ENCODE assay signal across 25 mouse cellular contexts in the genomic region with DNA sequence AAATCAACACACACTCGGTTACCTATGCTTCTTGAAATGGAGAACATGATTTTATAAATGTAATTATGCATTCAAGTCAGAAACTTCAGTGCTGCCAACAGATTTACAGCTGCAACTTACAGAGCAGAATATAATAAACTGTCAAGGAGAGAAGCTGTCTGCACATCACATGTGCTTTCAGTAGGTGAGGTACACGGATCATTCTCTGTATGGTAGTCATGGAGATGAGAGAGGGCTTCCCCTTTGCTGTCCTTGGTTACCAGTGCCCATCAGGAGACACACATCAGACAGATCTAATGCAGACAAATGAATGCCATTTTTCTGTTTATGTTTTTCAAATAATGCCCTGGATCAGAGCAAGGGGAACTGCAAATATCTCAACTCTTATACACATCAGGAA.
A peak's percentile ranks its signal among the peaks of the same experiment; 100 is the strongest.
DNase-seq lines count a peak whose midpoint lies in the region; ATAC-seq and TF ChIP-seq lines count a peak whose summit lies in the region.
"Had no signal": no experiment of that assay in that cellular context is flagged by ENCODE, and none has a peak within 500 bp of the region (broad histone marks: within the 10 kb centered on the region; RNA-seq: fewer than 3 reads in every experiment).

No protein-coding gene starts in this region.

- no peaks in the 10 kb centered on the region for H3K27me3 ChIP-seq in hindbrain, embryonic 15.5 days
- 0 out of 2 replicates have a peak, but pooled peaks cover 6% of the 10 kb centered on the region for H3K27me3 ChIP-seq in hindbrain, embryonic 10.5 days (ENCODE audit: insufficient read depth, poor library complexity, severe bottlenecking)
- H3K27me3 ChIP-seq in forebrain, postnatal 0 days (ENCODE audit: insufficient read depth, low read length): no peaks in the 10 kb centered on the region
- H3K27me3 ChIP-seq in neural tube, embryonic 13.5 days: no peaks in the 10 kb centered on the region; the same call in 1 of the 2 replicates
- H3K27me3 ChIP-seq: CH12.LX; embryonic facial prominence, embryonic 13.5 days; intestine, embryonic 15.5 days; Patski had no signal

- H3K9me3 ChIP-seq in hindbrain, embryonic 15.5 days: no peaks in the 10 kb centered on the region
- H3K9me3 ChIP-seq in hindbrain, embryonic 10.5 days: no peaks in the 10 kb centered on the region
- no peaks in the 10 kb centered on the region for H3K9me3 ChIP-seq in forebrain, postnatal 0 days (ENCODE audit: low read length)
- no peaks in the 10 kb centered on the region for H3K9me3 ChIP-seq in neural tube, embryonic 13.5 days
- H3K9me3 ChIP-seq: embryonic facial prominence, embryonic 13.5 days; heart, embryonic 10.5 days; intestine, embryonic 15.5 days had no signal

- TF ChIP-seq POLR2A in brain, embryonic 14.5 days (IDR thresholded peaks at IDR 0.05; ENCODE audit: borderline replicate concordance, extremely low read depth, insufficient read depth, insufficient read length, poor library complexity, severe bottlenecking): no peak

- TF ChIP-seq CTCF in brain, embryonic 14.5 days (IDR thresholded peaks at IDR 0.05; ENCODE audit: borderline replicate concordance, extremely low read depth, insufficient read depth, insufficient read length): no peak
- no peak for TF ChIP-seq CTCF in forebrain, postnatal 0 days (IDR thresholded peaks at IDR 0.05; ENCODE audit: low read depth)

- H3K4me1 ChIP-seq in hindbrain, embryonic 15.5 days (replicated peaks): no peaks in the 10 kb centered on the region
- peaks cover 3% of the 10 kb centered on the region; the same call in 1 of the 2 replicates for H3K4me1 ChIP-seq in hindbrain, embryonic 10.5 days (replicated peaks)
- no peaks in the 10 kb centered on the region for H3K4me1 ChIP-seq in forebrain, postnatal 0 days (ENCODE audit: insufficient read depth)
- peaks cover 3% of the 10 kb centered on the region; the same call in 1 of the 2 replicates for H3K4me1 ChIP-seq in neural tube, embryonic 13.5 days (replicated peaks)
- H3K4me1 ChIP-seq: embryonic facial prominence, embryonic 13.5 days; heart, embryonic 10.5 days; intestine, embryonic 15.5 days had no signal

- 30% methylated on average over 2 of the region's 2 CpGs for whole genome bisulfite sequencing in hindbrain, embryonic 15.5 days
- 59% methylated on average over 2 of the region's 2 CpGs for WGBS in hindbrain, embryonic 10.5 days
- 19% methylated on average over 2 of the region's 2 CpGs for WGBS in forebrain, postnatal 0 days
- WGBS in neural tube, embryonic 13.5 days: 27% methylated on average over 2 of the region's 2 CpGs

- no peak overlapping the region for H3K4me3 ChIP-seq in hindbrain, embryonic 15.5 days
- no peak overlapping the region for H3K4me3 ChIP-seq in hindbrain, embryonic 10.5 days
- H3K4me3 ChIP-seq in forebrain, postnatal 0 days (ENCODE audit: low read depth, low read length): no peak overlapping the region
- H3K4me3 ChIP-seq in neural tube, embryonic 13.5 days: no peak overlapping the region
- H3K4me3 ChIP-seq: embryonic facial prominence, embryonic 13.5 days; erythroblast, embryonic 14.5 days; heart, embryonic 10.5 days; intestine, embryonic 15.5 days; layer of hippocampus, adult 2 months had no signal

- no peak overlapping the region for H3K27ac ChIP-seq in hindbrain, embryonic 15.5 days (replicated peaks)
- H3K27ac ChIP-seq in hindbrain, embryonic 10.5 days: no peak overlapping the region
- no peak overlapping the region for H3K27ac ChIP-seq in forebrain, postnatal 0 days (ENCODE audit: low read depth, low read length)
- H3K27ac ChIP-seq in neural tube, embryonic 13.5 days (replicated peaks): no peak overlapping the region
- H3K27ac ChIP-seq: embryonic facial prominence, embryonic 13.5 days; heart, embryonic 10.5 days; intestine, embryonic 15.5 days; layer of hippocampus, adult 2 months had no signal

- H3K36me3 ChIP-seq in hindbrain, embryonic 15.5 days: no peaks in the 10 kb centered on the region
- no peaks in the 10 kb centered on the region for H3K36me3 ChIP-seq in hindbrain, embryonic 10.5 days
- H3K36me3 ChIP-seq in forebrain, postnatal 0 days (ENCODE audit: insufficient read depth): no peaks in the 10 kb centered on the region
- H3K36me3 ChIP-seq in neural tube, embryonic 13.5 days: no peaks in the 10 kb centered on the region
- H3K36me3 ChIP-seq: embryonic facial prominence, embryonic 13.5 days; G1E; heart, embryonic 10.5 days; intestine, embryonic 15.5 days had no signal

- H3K9ac ChIP-seq in hindbrain, embryonic 15.5 days: no peak overlapping the region
- H3K9ac ChIP-seq in forebrain, postnatal 0 days: no peak overlapping the region
- no peak overlapping the region for H3K9ac ChIP-seq in neural tube, embryonic 13.5 days
- H3K9ac ChIP-seq: embryonic facial prominence, embryonic 13.5 days; intestine, embryonic 15.5 days had no signal

- peak; percentile 75 for ATAC-seq in hindbrain, embryonic 15.5 days (ENCODE audit: low FRiP score, low read depth)
- ATAC-seq in forebrain, postnatal 0 days: peak; percentile 77
- peak; percentile 74 for ATAC-seq in neural tube, embryonic 13.5 days (ENCODE audit: low read depth)
- ATAC-seq: intestine, embryonic 15.5 days; Patski had no signal

- H3K4me2 ChIP-seq in hindbrain, embryonic 15.5 days: no peak overlapping the region
- H3K4me2 ChIP-seq in forebrain, postnatal 0 days (ENCODE audit: low read depth): no peak overlapping the region
- H3K4me2 ChIP-seq in neural tube, embryonic 13.5 days: no peak overlapping the region
- H3K4me2 ChIP-seq: embryonic facial prominence, embryonic 13.5 days; intestine, embryonic 15.5 days had no signal

- no peak for DNase-seq in hindbrain, embryonic 10.5 days (ENCODE audit: low spot score)
- peak; percentile 67 for DNase-seq in brain, embryonic 14.5 days (ENCODE audit: low read depth)
- DNase-seq in forebrain, postnatal 0 days: no peak
- DNase-seq in lung, postnatal 10 days: no peak
- DNase-seq in cerebellum, adult 8-10 months: no peak
- no peak for DNase-seq in right cerebral cortex, adult 2 months (ENCODE audit: low spot score in 2 of 2)
- DNase-seq: adrenal gland, adult 2 months; cerebellum, adult 2 months; cerebellum, postnatal 36 days; embryo, embryonic 11 days; heart, postnatal 4 days; kidney, adult 9 months; kidney, postnatal 25 days; right cerebral cortex, postnatal 14 days; spleen, adult 18-20 months had no signal
